In genomic region chr8:83888409-83888808, GRCm38 (mm10) we compare ENCODE assay signal across 24 mouse cellular contexts. TPM values are rescaled to one million over a fixed set of nuclear protein-coding genes. Genes with fewer than 3 reads are reported as not detected.
DNase-seq lines count a peak whose midpoint lies in the region; ATAC-seq and TF ChIP-seq lines count a peak whose summit lies in the region.
"Had no signal": no experiment of that assay in that cellular context is flagged by ENCODE, and none has a peak within 500 bp of the region (broad histone marks: within the 10 kb centered on the region; RNA-seq: fewer than 3 reads in every experiment).

No protein-coding gene starts in this region.

- peak; percentile 49 to 52 for DNase-seq in cerebellum, postnatal 10 days
- DNase-seq in cerebellum, postnatal 4 days (ENCODE audit: low spot score in 2 of 2), result no peak
- no peak for DNase-seq in hindbrain, embryonic 14.5 days (ENCODE audit: low spot score)
- no peak for DNase-seq in hindbrain, embryonic 10.5 days (ENCODE audit: low spot score)
- DNase-seq in midbrain, postnatal 0 days (ENCODE audit: low spot score), result peak; percentile 18
- no peak for DNase-seq in midbrain, embryonic 11.5 days (ENCODE audit: low spot score, missing footprints)
- no peak for DNase-seq in left cerebral cortex, postnatal 14 days (ENCODE audit: low spot score in 2 of 2)
- DNase-seq: adrenal gland, postnatal 10 days; gastrocnemius, postnatal 25 days; heart, adult 18-20 months; heart, postnatal 10 days; kidney, postnatal 36 days; layer of hippocampus, adult 9-11 months; liver; lung, postnatal 36 days; midbrain, embryonic 14.5 days had no signal

- H3K4me3 ChIP-seq in hindbrain, embryonic 14.5 days (replicated peaks; ENCODE audit: low read length), result no peak overlapping the region
- no peak overlapping the region for H3K4me3 ChIP-seq in hindbrain, embryonic 10.5 days
- no peak overlapping the region for H3K4me3 ChIP-seq in midbrain, postnatal 0 days (ENCODE audit: low read depth, low read length)
- H3K4me3 ChIP-seq in midbrain, embryonic 11.5 days (ENCODE audit: low read depth, low read length), result no peak overlapping the region
- no peak overlapping the region for H3K4me3 ChIP-seq in neural tube, embryonic 15.5 days (replicated peaks)
- H3K4me3 ChIP-seq: embryonic facial prominence, embryonic 10.5 days; heart, embryonic 12.5 days; kidney, embryonic 15.5 days; liver, embryonic 15.5 days; lung, embryonic 15.5 days; megakaryocyte, embryonic 14.5 days had no signal

- no peak overlapping the region for H3K4me2 ChIP-seq in hindbrain, embryonic 14.5 days (replicated peaks)
- H3K4me2 ChIP-seq in midbrain, postnatal 0 days (ENCODE audit: low read depth, low read length, poor library complexity, severe bottlenecking), result no peak overlapping the region
- H3K4me2 ChIP-seq in midbrain, embryonic 11.5 days, result no peak overlapping the region
- H3K4me2 ChIP-seq in neural tube, embryonic 15.5 days, result no peak overlapping the region
- H3K4me2 ChIP-seq: heart, embryonic 12.5 days; kidney, embryonic 15.5 days; liver, embryonic 15.5 days; lung, embryonic 15.5 days had no signal

- H3K36me3 ChIP-seq in hindbrain, embryonic 14.5 days (replicated peaks; ENCODE audit: control insufficient read depth, insufficient read depth), result no peaks in the 10 kb centered on the region
- no peaks in the 10 kb centered on the region for H3K36me3 ChIP-seq in hindbrain, embryonic 10.5 days
- no peaks in the 10 kb centered on the region for H3K36me3 ChIP-seq in midbrain, postnatal 0 days (ENCODE audit: insufficient read depth, low read length)
- H3K36me3 ChIP-seq in midbrain, embryonic 11.5 days (ENCODE audit: control insufficient read depth, insufficient read depth, low read length), result no peaks in the 10 kb centered on the region
- no peaks in the 10 kb centered on the region for H3K36me3 ChIP-seq in neural tube, embryonic 15.5 days
- H3K36me3 ChIP-seq: embryonic facial prominence, embryonic 10.5 days; heart, embryonic 12.5 days; kidney, embryonic 15.5 days; liver, embryonic 15.5 days; lung, embryonic 15.5 days had no signal

- H3K4me1 ChIP-seq in hindbrain, embryonic 14.5 days (replicated peaks; ENCODE audit: control insufficient read depth, insufficient read depth, low read length), result no peaks in the 10 kb centered on the region
- no peaks in the 10 kb centered on the region; the same call in 1 of the 2 replicates for H3K4me1 ChIP-seq in hindbrain, embryonic 10.5 days (replicated peaks)
- no peaks in the 10 kb centered on the region for H3K4me1 ChIP-seq in midbrain, postnatal 0 days (ENCODE audit: insufficient read depth, low read length)
- H3K4me1 ChIP-seq in midbrain, embryonic 11.5 days (ENCODE audit: control insufficient read depth, insufficient read depth, low read length), result no peaks in the 10 kb centered on the region
- H3K4me1 ChIP-seq in neural tube, embryonic 15.5 days, result no peaks in the 10 kb centered on the region
- H3K4me1 ChIP-seq: embryonic facial prominence, embryonic 10.5 days; heart, embryonic 12.5 days; kidney, embryonic 15.5 days; liver, embryonic 15.5 days; lung, embryonic 15.5 days had no signal

- peak; percentile 40; the same call in 1 of the 2 replicates for ATAC-seq in hindbrain, embryonic 14.5 days (ENCODE audit: low FRiP score)
- no peak for ATAC-seq in midbrain, postnatal 0 days (ENCODE audit: low FRiP score)
- no peak for ATAC-seq in midbrain, embryonic 11.5 days (ENCODE audit: low FRiP score)
- ATAC-seq in neural tube, embryonic 15.5 days (ENCODE audit: low FRiP score), result 0 out of 2 replicates have a peak, but pooled peaks have one; percentile 55
- ATAC-seq: intestine, postnatal 0 days had no signal

- 53% methylated on average over 2 of the region's 2 CpGs for WGBS in hindbrain, embryonic 14.5 days
- 57% methylated on average over 2 of the region's 2 CpGs for WGBS in hindbrain, embryonic 10.5 days
- WGBS in midbrain, postnatal 0 days, result 75% methylated on average over 2 of the region's 2 CpGs
- 83% methylated on average over 2 of the region's 2 CpGs for WGBS in midbrain, embryonic 11.5 days
- 37% methylated on average over 2 of the region's 2 CpGs for WGBS in neural tube, embryonic 15.5 days

- no peaks in the 10 kb centered on the region for H3K9me3 ChIP-seq in hindbrain, embryonic 14.5 days (ENCODE audit: control insufficient read depth, low read length)
- H3K9me3 ChIP-seq in hindbrain, embryonic 10.5 days, result no peaks in the 10 kb centered on the region
- no peaks in the 10 kb centered on the region for H3K9me3 ChIP-seq in midbrain, postnatal 0 days (ENCODE audit: low read length)
- H3K9me3 ChIP-seq in midbrain, embryonic 11.5 days (ENCODE audit: control insufficient read depth, low read length), result no peaks in the 10 kb centered on the region
- H3K9me3 ChIP-seq in neural tube, embryonic 15.5 days (replicated peaks), result no peaks in the 10 kb centered on the region
- H3K9me3 ChIP-seq: embryonic facial prominence, embryonic 10.5 days; heart, embryonic 12.5 days; kidney, embryonic 15.5 days; liver, embryonic 15.5 days; lung, embryonic 15.5 days; megakaryocyte, embryonic 14.5 days had no signal

- H3K27ac ChIP-seq in hindbrain, embryonic 14.5 days, result no peak overlapping the region
- H3K27ac ChIP-seq in hindbrain, embryonic 10.5 days, result no peak overlapping the region
- H3K27ac ChIP-seq in midbrain, postnatal 0 days (ENCODE audit: low read depth, low read length), result no peak overlapping the region
- no peak overlapping the region for H3K27ac ChIP-seq in midbrain, embryonic 11.5 days (ENCODE audit: low read depth, low read length)
- no peak overlapping the region for H3K27ac ChIP-seq in neural tube, embryonic 15.5 days (replicated peaks)
- H3K27ac ChIP-seq: embryonic facial prominence, embryonic 10.5 days; kidney, embryonic 15.5 days; liver, embryonic 15.5 days; lung, embryonic 15.5 days had no signal

- intact Hi-C loops in left cerebral cortex, postnatal 14 days (cut with DNase I), result no loop called here

- H3K27me3 ChIP-seq in hindbrain, embryonic 14.5 days (ENCODE audit: control insufficient read depth, insufficient read depth, low read length), result no peaks in the 10 kb centered on the region
- peaks cover 2% of the 10 kb centered on the region for H3K27me3 ChIP-seq in hindbrain, embryonic 10.5 days (ENCODE audit: insufficient read depth, poor library complexity, severe bottlenecking)
- no peaks in the 10 kb centered on the region for H3K27me3 ChIP-seq in midbrain, postnatal 0 days (ENCODE audit: insufficient read depth, low read length)
- no peaks in the 10 kb centered on the region for H3K27me3 ChIP-seq in midbrain, embryonic 11.5 days (ENCODE audit: control insufficient read depth, insufficient read depth, low read length)
- H3K27me3 ChIP-seq in neural tube, embryonic 15.5 days (replicated peaks), result peaks cover 6% of the 10 kb centered on the region; the same call in 1 of the 2 replicates
- H3K27me3 ChIP-seq: lung, embryonic 15.5 days had no signal

- TF ChIP-seq CTCF in midbrain, postnatal 0 days (IDR thresholded peaks at IDR 0.05), result no peak

- no peak overlapping the region for H3K9ac ChIP-seq in hindbrain, embryonic 14.5 days
- H3K9ac ChIP-seq in midbrain, postnatal 0 days (replicated peaks; ENCODE audit: low read length, poor library complexity, severe bottlenecking), result no peak overlapping the region
- no peak overlapping the region for H3K9ac ChIP-seq in midbrain, embryonic 11.5 days (ENCODE audit: low read length)
- no peak overlapping the region for H3K9ac ChIP-seq in neural tube, embryonic 15.5 days (replicated peaks)
- H3K9ac ChIP-seq: heart, embryonic 12.5 days; kidney, embryonic 15.5 days; liver, embryonic 15.5 days; lung, embryonic 15.5 days had no signal

RNA-seq across cellular contexts. Expression of gene Adgrl1, which starts 11.5 kb away (rescaled TPM):
- 67.1 and 72.0 TPM in 2 replicates for polyA plus RNA-seq in hindbrain, embryonic 14.5 days (2014; fragmentation: Nextera tagmentation; extraction: Ambion mirVana)
- polyA plus RNA-seq in hindbrain, embryonic 10.5 days (2016; fragmentation: Nextera tagmentation; extraction: Ambion mirVana), result 10.9 and 15.4 TPM in 2 replicates
- 394 and 593 TPM in 2 replicates for total RNA-seq in midbrain, postnatal 0 days (2014; rRNA removed)
- 55.5 and 55.9 TPM in 2 replicates for polyA plus RNA-seq in midbrain, postnatal 0 days (2015; fragmentation: Nextera tagmentation; extraction: Ambion mirVana)
- polyA plus RNA-seq in midbrain, embryonic 11.5 days (2014; fragmentation: Nextera tagmentation; extraction: Ambion mirVana), result 13.7 and 16.4 TPM in 2 replicates
- 43.0 and 54.1 TPM in 2 replicates for polyA plus RNA-seq in neural tube, embryonic 15.5 days (2015; fragmentation: Nextera tagmentation; extraction: Ambion mirVana)
- 100 to 1,000 TPM; 457 to 482 TPM for total RNA-seq in left cerebral cortex, postnatal 14 days (2021)

Comparison
In these comparisons a context has a peak if more than half of its experiments do, and no peak if none do; other contexts are left out.
1. DNase-seq: peak in cerebellum, postnatal 10 days (2 of 2) and midbrain, postnatal 0 days (single experiment); none in cerebellum, postnatal 4 days (0 of 2), hindbrain, embryonic 14.5 days (single experiment), hindbrain, embryonic 10.5 days (single experiment), midbrain, embryonic 11.5 days (single experiment) and left cerebral cortex, postnatal 14 days (0 of 2).
2. ATAC-seq: peak in hindbrain, embryonic 14.5 days (single experiment) and neural tube, embryonic 15.5 days (single experiment); none in midbrain, postnatal 0 days (single experiment) and midbrain, embryonic 11.5 days (single experiment).